Mouse (Mus musculus) cortical plate, adult 2 months (tissue): ENCODE measurements around the gene Lmntd1.

Experiments
- CTCF ChIP-seq: fragments of 200-500 bp; IDR thresholded peaks from 2 replicates; pipeline ENCODE4 v1.5.1; 2011; ENCODE audit warnings: mild to moderate bottlenecking, control low read depth, low read length; ENCODE audit not compliant: insufficient read depth; ENCODE audit errors: extremely low read depth
- POLR2A ChIP-seq: fragments of 200-500 bp; IDR thresholded peaks from 2 replicates; pipeline ENCODE4 v1.6.1; 2011; ENCODE audit warnings: mild to moderate bottlenecking, low read length, control low read depth; ENCODE audit not compliant: insufficient read depth; ENCODE audit errors: extremely low read depth

GRCm38 (mm10) chr6:145322246-145322645, 291.9 kb downstream of the Lmntd1 start:
- TF ChIP-seq CTCF = no peak
- no peak for TF ChIP-seq POLR2A
